Mouse (Mus musculus) heart, postnatal 0 days (tissue): ENCODE measurements around the gene A3galt2.

Experiments
- CTCF ChIP-seq: IDR thresholded peaks from 2 replicates; pipeline ENCODE4 v1.5.1; 2016; ENCODE audit warnings: antibody characterized with exemption, control low read depth, low read depth
- EP300 ChIP-seq: IDR thresholded peaks from 2 replicates; pipeline ENCODE4 v1.6.1; 2016; ENCODE audit warnings: antibody characterized with exemption, low read depth

- TF ChIP-seq CTCF (no peak), EP300 (no peak)
These were observed 51.6 kb downstream of the A3galt2 start for GRCm38 (mm10) chr4:128806827-128807179.
